Mouse (Mus musculus): ENCODE results near the gene Dlg2.

- TF ChIP-seq CTCF (IDR thresholded peaks at IDR 0.05; ENCODE audit: borderline replicate concordance, extremely low read depth, insufficient read depth, insufficient read length): no peak
- TF ChIP-seq POLR2A (IDR thresholded peaks at IDR 0.05; ENCODE audit: borderline replicate concordance, extremely low read depth, insufficient read depth, insufficient read length, poor library complexity, severe bottlenecking): no peak
Measured at GRCm38 (mm10) chr7:92458308-92458707, 1981.8 kb downstream of the Dlg2 start.

Data from brain, embryonic 14.5 days (tissue).